Mouse (Mus musculus): Measurements from ENCODE around the gene Cysrt1. TPM values are rescaled to one million over a fixed set of nuclear protein-coding genes. Genes with fewer than 3 reads are reported as not detected.
"Not testable (repeated sequence)": the region's sequence is repeated elsewhere in the genome, so short reads cannot be mapped to it uniquely, and the experiment has no call there.

The Cysrt1 gene
- total RNA-seq, 2 experiments from 2014 or later: not detected

- DNase-seq (ENCODE audit: low spot score in 2 of 2): peak in 1 of 2 experiments; percentile 47
Observed at GRCm38 (mm10) chr2:25265897-25266656, 23.8 kb upstream of the Cysrt1 start.

- no peak for DNase-seq (ENCODE audit: low spot score in 2 of 2)
Observed at GRCm38 (mm10) chr2:25264851-25265250, 22.6 kb upstream of the Cysrt1 start.

GRCm38 (mm10) chr2:25264286-25264660 is 22.0 kb upstream of the Cysrt1 start:
- DNase-seq (ENCODE audit: low spot score in 2 of 2): no peak

GRCm38 (mm10) chr2:25263623-25264285 is 21.5 kb upstream of the Cysrt1 start:
- no peak for DNase-seq (ENCODE audit: low spot score in 2 of 2)

DNA sequence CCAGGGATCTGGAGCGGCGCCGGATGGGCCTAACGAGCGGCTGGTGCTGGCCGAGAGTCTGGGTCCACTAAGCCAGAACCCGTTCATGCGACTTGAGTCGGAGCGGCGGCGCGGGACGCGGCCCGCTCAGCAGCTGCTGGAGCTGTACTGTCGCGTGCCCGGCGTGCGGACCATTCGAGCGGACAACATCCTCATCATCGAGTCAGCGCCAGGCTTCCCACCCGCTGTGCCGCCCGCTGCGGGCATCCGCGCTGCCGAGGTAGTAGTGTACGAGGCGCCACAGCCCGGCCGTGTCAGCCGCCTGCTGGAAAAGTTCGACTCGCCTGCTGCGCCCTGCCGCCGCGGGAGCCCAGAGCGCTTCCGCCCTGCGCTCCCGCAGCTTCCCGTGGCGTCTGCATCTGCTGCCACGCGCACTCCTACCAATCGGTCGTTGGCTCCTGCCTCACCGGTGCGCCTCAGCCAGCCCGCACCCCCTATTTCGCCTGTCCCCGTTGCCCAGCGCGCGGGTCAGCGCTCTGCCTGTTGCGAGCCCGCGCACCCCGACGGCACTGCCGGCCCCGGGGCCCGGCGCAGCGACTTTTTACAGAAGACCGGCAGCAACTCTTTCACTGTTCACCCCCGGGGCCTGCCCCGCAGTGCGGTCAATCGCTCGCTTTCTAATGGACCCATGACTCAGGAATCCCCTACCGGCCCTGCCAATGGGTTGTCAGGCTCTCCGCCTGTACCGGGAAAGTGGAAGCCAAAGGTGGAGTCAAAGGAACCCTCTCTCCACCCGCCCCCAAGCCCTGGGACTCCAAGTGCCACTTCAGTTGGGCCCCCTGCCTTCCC is 20.8 kb upstream of the Cysrt1 start:
- peak in 1 of 2 experiments; percentile 54 for DNase-seq (ENCODE audit: low spot score in 2 of 2)

DNA sequence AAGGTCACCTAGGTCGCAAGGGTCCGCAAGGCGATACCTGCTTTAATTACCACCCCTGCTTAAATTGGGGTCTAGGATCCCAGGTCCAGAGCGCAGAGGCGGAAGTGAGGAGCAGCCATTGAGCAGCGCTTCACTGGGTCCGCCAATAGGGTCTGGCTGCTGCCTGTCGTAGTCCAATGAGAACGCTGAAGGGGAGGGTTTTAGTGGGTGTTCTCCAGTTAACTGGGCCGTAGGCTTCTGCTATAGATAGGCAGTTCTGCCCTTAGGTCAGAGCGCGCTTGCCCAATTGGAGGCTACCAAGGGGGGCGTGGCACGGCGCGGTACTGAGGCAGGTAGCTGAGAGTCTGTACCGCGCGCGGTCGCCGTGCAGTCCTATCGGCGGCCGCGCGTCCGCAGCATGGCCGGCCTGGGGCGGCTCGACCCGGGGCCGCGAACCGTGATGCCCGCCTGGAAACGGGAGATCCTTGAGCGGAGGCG is 20.1 kb upstream of the Cysrt1 start, which contains the start of gene Tprn:
Gene Tprn, plus strand, starts transcription at position 328 of the 477 bp plus-strand sequence.
- DNase-seq (ENCODE audit: low spot score in 2 of 2): peak; percentile 93 to 97

- peak in 1 of 2 experiments; percentile 68 for DNase-seq (ENCODE audit: low spot score in 2 of 2)
Observed at GRCm38 (mm10) chr2:25261870-25262269, 19.6 kb upstream of the Cysrt1 start.

- no peak for DNase-seq (ENCODE audit: low spot score in 2 of 2)
Observed at GRCm38 (mm10) chr2:25258887-25259286, 16.6 kb upstream of the Cysrt1 start.

GRCm38 (mm10) chr2:25257250-25257649 is 15.0 kb upstream of the Cysrt1 start:
- not testable (repeated sequence) for DNase-seq (ENCODE audit: low spot score in 2 of 2)

GRCm38 (mm10) chr2:25256443-25257109 is 14.3 kb upstream of the Cysrt1 start:
- DNase-seq (ENCODE audit: low spot score in 2 of 2): not testable (repeated sequence)

DNA sequence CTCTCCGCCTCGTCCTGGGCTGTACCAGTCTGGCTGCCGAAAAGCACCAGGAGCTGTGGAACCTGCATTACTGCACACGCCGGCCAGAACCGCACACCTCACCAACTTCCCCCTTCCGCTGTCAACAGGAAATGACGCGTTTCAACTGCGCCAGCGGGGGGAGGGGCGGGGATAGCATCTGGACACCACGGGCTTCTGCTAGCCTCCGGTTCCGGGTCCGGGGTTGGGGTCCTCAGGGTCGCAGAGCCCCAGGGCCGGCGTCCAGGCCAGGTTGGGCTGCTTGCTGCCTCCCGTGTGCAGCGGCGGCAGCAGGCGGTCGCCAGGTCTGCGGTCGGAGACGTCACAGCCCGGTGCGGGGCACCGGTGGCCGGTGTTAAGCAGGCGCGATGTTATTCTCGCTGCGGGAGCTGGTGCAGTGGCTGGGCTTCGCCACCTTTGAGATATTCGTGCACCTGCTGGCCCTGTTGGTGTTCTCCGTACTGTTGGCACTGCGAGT is 13.1 kb upstream of the Cysrt1 start, which contains the start of gene Tmem203:
Gene Tmem203, plus strand, starts transcription at position 156 of the 496 bp plus-strand sequence.
- peak; percentile 78 to 88 for DNase-seq (ENCODE audit: low spot score in 2 of 2)

DNA sequence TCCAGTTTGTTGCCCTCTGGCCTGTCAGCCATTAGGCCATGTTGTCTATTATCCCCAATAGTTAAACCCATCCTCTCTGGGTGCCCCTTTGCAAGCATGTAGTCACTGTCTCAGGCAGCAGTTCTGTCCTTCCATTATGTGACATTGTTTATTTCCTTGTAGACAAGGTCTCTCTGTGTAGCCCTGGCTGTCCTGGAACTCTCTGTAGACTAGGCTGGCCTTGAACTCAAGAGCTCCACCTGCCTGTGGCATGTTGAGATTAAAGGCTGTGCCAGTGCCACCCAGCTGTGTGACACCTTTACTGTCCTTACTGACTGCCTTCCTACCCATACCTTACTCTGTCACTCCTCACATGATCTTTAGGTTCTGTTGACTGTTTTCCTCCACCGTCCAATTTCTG is 10.1 kb upstream of the Cysrt1 start:
- no peak for DNase-seq (ENCODE audit: low spot score in 2 of 2)

GRCm38 (mm10) chr2:25246183-25247072 is 4.2 kb upstream of the Cysrt1 start, which contains the start of gene AL732309.1:
Gene AL732309.1 (minus strand): TSS chr2:25246863.
- no peak for DNase-seq (ENCODE audit: low spot score in 2 of 2)

DNA sequence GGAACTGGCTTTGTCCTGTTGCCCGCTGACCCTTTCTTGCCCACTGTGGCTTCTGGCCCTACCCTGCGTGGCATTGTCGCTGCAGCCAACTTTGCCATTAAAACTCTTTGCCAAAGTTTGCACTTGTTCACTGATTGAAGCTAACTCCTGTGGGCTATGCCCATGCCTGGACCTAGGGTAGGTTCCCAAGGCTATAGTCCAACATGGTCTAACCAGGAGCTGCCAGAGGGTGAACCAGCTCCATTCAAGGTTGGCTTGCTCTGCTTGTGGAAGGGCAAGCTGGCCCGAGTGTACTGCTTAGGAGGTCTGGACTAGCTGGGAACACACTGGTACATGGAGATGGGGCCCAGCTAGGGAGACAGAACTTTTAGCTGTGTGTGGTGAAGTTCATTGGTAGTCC is 1.9 kb upstream of the Cysrt1 start:
- no peak for DNase-seq (ENCODE audit: low spot score in 2 of 2)

- no peak for DNase-seq (ENCODE audit: low spot score in 2 of 2)
Observed at GRCm38 (mm10) chr2:25243342-25243741, 1.1 kb upstream of the Cysrt1 start.

GRCm38 (mm10) chr2:25241438-25241775 is 845 bp downstream of the Cysrt1 start:
- DNase-seq (ENCODE audit: low spot score in 2 of 2): no peak

GRCm38 (mm10) chr2:25240723-25241437 is 1.4 kb downstream of the Cysrt1 start:
- DNase-seq (ENCODE audit: low spot score in 2 of 2): peak; percentile 58 to 77

GRCm38 (mm10) chr2:25240310-25240709 is 1.9 kb downstream of the Cysrt1 start:
- no peak for DNase-seq (ENCODE audit: low spot score in 2 of 2)

DNA sequence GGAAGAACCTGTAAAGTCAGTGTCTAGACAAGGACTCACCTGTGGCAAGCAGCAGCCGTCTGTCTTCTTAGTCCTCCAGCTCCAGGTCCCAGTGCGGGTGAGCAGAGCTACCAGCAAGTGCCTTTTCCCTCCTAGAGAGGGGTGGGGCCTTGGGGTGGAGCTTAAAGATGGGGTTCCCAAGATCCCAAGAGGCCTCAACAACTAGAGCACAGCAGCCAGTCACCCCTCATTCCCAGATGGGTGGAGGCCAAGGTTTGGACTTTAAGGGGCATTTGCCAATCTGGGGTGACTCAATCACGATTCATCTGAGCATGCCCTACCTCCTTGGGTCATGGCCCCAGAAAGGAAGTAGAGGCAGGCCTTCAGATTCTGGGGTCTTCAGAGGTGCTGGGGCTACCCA is 2.5 kb downstream of the Cysrt1 start:
- no peak for DNase-seq (ENCODE audit: low spot score in 2 of 2)

Data from layer of hippocampus, adult 18-20 months (tissue).